Mouse (Mus musculus) kidney, embryonic 14.5 days (tissue): ENCODE results near the gene Aldh1a2. TPM values are rescaled to one million over a fixed set of nuclear protein-coding genes. Genes with fewer than 3 reads are reported as not detected.

Source experiments
- polyA plus RNA-seq: library from polyadenylated mRNA; unstranded; fragments of >200 nt; fragmentation: Nextera tagmentation; extraction: Ambion mirVana; gene quantifications from 2 replicates; pipeline ENCODE4 v1.2.1, GENCODE M21; 2014

Gene Aldh1a2
- polyA plus RNA-seq, 1 experiment from 2014 or later = 400 TPM

Other genes starting within 250 kb of the Aldh1a2 start
- 0.14 and 0.27 TPM in 2 replicates for gene Aqp9, start 47.1 kb upstream of the Aldh1a2 start, polyA plus RNA-seq